ENCODE assay signal across 8 mouse cellular contexts in the genomic region with DNA sequence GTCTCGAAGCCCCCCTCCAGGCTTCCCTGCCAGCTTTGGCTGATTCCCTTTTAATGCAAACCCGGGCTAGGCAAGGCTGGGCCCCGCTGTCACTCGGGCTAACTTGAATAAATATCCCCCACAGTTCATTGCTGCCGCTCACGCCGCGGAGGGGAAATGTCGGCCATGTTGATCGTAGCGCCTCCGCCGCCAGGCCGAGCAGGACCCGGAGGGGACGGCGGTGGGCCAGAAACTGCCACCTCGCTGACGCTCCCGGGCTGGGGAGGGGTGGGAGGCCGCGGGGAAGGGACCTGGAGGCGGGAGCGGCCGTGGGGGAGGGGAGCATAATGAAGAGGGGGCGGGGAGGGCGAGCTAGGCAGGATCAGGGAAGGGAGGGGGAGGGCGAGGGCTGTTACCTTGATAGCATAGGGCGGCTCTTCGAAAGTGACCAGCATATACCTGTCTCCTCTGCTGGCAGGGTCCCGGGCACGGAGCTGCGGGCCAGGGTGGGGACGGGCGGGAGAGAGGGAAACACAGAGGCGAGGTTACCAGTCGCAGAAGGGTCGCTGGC. TPM values are rescaled to one million over a fixed set of nuclear protein-coding genes. Genes with fewer than 3 reads are reported as not detected.
DNase-seq lines count a peak whose midpoint lies in the region; ATAC-seq and TF ChIP-seq lines count a peak whose summit lies in the region.

No protein-coding gene starts in this region.

- peak in 1 of 2 experiments; percentile 10; a peak in 1 of 4 replicates for TF ChIP-seq EP300 in MEL (IDR thresholded peaks at IDR 0.05; ENCODE audit: low read depth in 1 of 2, low read length in 2 of 2)

- H3K9ac ChIP-seq in MEL (ENCODE audit: control insufficient read depth, low read depth, low read length, poor library complexity, severe bottlenecking): peak overlapping the region; percentile 98
- peak overlapping the region; percentile 96 for H3K9ac ChIP-seq in hindbrain, embryonic 12.5 days

- no peaks in the 10 kb centered on the region for H3K27me3 ChIP-seq in MEL (ENCODE audit: control insufficient read depth in 1 of 2, insufficient read depth in 2 of 2, low read length in 2 of 2)
- H3K27me3 ChIP-seq in hindbrain, embryonic 12.5 days: no peaks in the 10 kb centered on the region

- peak; percentile 57 for ATAC-seq in hindbrain, embryonic 12.5 days (ENCODE audit: low FRiP score)

- H3K9me3 ChIP-seq in MEL (replicated peaks; ENCODE audit: insufficient read depth, low read length): no peaks in the 10 kb centered on the region
- H3K9me3 ChIP-seq in hindbrain, embryonic 12.5 days (replicated peaks): no peaks in the 10 kb centered on the region

- H3K27ac ChIP-seq in MEL (ENCODE audit: control insufficient read depth, low read depth, low read length): peak overlapping the region; percentile 70
- H3K27ac ChIP-seq in hindbrain, embryonic 12.5 days: peak overlapping the region; percentile 98

- peak; percentile 78 for DNase-seq in MEL (ENCODE audit: low read depth, low spot score)
- DNase-seq in cerebellum, adult 9-10 months: peak; percentile 84
- DNase-seq in frontal cortex, adult 2 months (ENCODE audit: extremely low spot score in 1 of 2, low spot score in 1 of 2): peak; percentile 20 to 66
- DNase-seq in layer of hippocampus, postnatal 14 days (ENCODE audit: low spot score in 2 of 2): peak; percentile 68 to 75
- DNase-seq in lung, postnatal 10 days: peak; percentile 86
- peak; percentile 62 for DNase-seq in ovary, postnatal 14 days (ENCODE audit: low spot score)
- DNase-seq in thymus, postnatal 10 days (ENCODE audit: low spot score in 2 of 2): peak; percentile 51 to 63

- no peak for TF ChIP-seq RAD21 in MEL (IDR thresholded peaks at IDR 0.05; ENCODE audit: low read depth, low read length)

- peaks cover 15 to 22% of the 10 kb centered on the region in 2 experiments for H3K4me1 ChIP-seq in MEL (ENCODE audit: control insufficient read depth in 1 of 2, insufficient read depth in 2 of 2, low read length in 2 of 2)
- peaks cover 9% of the 10 kb centered on the region for H3K4me1 ChIP-seq in hindbrain, embryonic 12.5 days

- H3K36me3 ChIP-seq in MEL (ENCODE audit: control insufficient read depth in 1 of 2, insufficient read depth in 2 of 2, low read length in 2 of 2): peaks cover 7 to 43% of the 10 kb centered on the region in 2 experiments
- no peaks in the 10 kb centered on the region; the same call in 1 of the 2 replicates for H3K36me3 ChIP-seq in hindbrain, embryonic 12.5 days

- no peak for TF ChIP-seq CTCF in MEL (IDR thresholded peaks at IDR 0.05 in 2 of 3, conservative IDR thresholded peaks at IDR 0.05 in 1 of 3; ENCODE audit: control insufficient read depth in 1 of 3, insufficient read depth in 1 of 3, low read depth in 2 of 3, low read length in 3 of 3, poor library complexity in 1 of 3, severe bottlenecking in 1 of 3)

- TF ChIP-seq POLR2A in MEL (IDR thresholded peaks at IDR 0.05; ENCODE audit: control insufficient read depth in 1 of 2, insufficient read depth in 1 of 2, low read depth in 1 of 2, low read length in 2 of 2, poor library complexity in 1 of 2): peak; percentile 61 to 67; a peak in 3 of 4 replicates

- H3K4me2 ChIP-seq in hindbrain, embryonic 12.5 days (replicated peaks): peak overlapping the region; percentile 89

- H3K4me3 ChIP-seq in MEL (ENCODE audit: control insufficient read depth in 1 of 2, insufficient read depth in 1 of 2, low read depth in 2 of 2, low read length in 2 of 2): peak overlapping the region; percentile 72 to 85
- H3K4me3 ChIP-seq in hindbrain, embryonic 12.5 days: peak overlapping the region; percentile 91

- H3K79me2 ChIP-seq in MEL (ENCODE audit: control insufficient read depth, insufficient read depth, low read length, poor library complexity): peaks cover 21% of the 10 kb centered on the region

- WGBS in hindbrain, embryonic 12.5 days: 1% methylated on average over 34 of the region's 38 CpGs

TF ChIP-seq in MEL, 35 proteins besides CTCF, POLR2A, EP300 and RAD21:
- TF ChIP-seq POLR2AphosphoS2 (IDR thresholded peaks at IDR 0.05; ENCODE audit: low read length) (no peak), SIN3A (IDR thresholded peaks at IDR 0.05; ENCODE audit: low read length) (peak; percentile 58; the same call in 1 of the 2 replicates), TCF12 (IDR thresholded peaks at IDR 0.05; ENCODE audit: low read depth, low read length) (peak; percentile 29; the same call in 1 of the 2 replicates), NELFE (IDR thresholded peaks at IDR 0.05; ENCODE audit: low read depth, low read length) (peak; percentile 38), MXI1 (IDR thresholded peaks at IDR 0.05; ENCODE audit: low read depth, low read length) (peak; percentile 31; the same call in 1 of the 2 replicates), ZMIZ1 (IDR thresholded peaks at IDR 0.05; ENCODE audit: low read depth, low read length) (peak; percentile 24; the same call in 1 of the 2 replicates)
TF ChIP-seq in MEL: peak in this region for 5.

RNA-seq across cellular contexts. Expression of gene Ints6, which starts 1.1 kb away (rescaled TPM):
- 29.1 and 31.0 TPM in 2 replicates for total RNA-seq in MEL (2012; rRNA removed)
- polyA plus RNA-seq in MEL (2012; ENCODE audit: insufficient read depth in 1 of 2, insufficient read length in 2 of 2, low read depth in 1 of 2, low replicate concordance in 2 of 2, missing spikeins in 1 of 2): 100 to 1,000 TPM in 1 of 2 experiments, 10 to 100 TPM in 1; 27.4 to 150 TPM
- polyA plus RNA-seq in frontal cortex, adult 2 months (2012; rRNA removed): 15.4 and 24.3 TPM in 2 replicates
- polyA plus RNA-seq in hindbrain, embryonic 12.5 days (2016; fragmentation: Nextera tagmentation; extraction: Ambion mirVana): 26.6 and 27.3 TPM in 2 replicates
- 10 to 100 TPM; 40.6 to 44.9 TPM for total RNA-seq in layer of hippocampus, postnatal 14 days (2021)

Comparison
In these comparisons a context has a peak if more than half of its experiments do, and no peak if none do; other contexts are left out.
1. Peak in every context shown above with its lines: DNase-seq, ATAC-seq, H3K4me3 ChIP-seq and H3K27ac ChIP-seq.